Mouse (Mus musculus): ENCODE results near the gene Fabp7. TPM values are rescaled to one million over a fixed set of nuclear protein-coding genes. Genes with fewer than 3 reads are reported as not detected.

Gene Fabp7
- total and polyA plus RNA-seq, 3 experiments: not detected

- no peak overlapping the region for H3K27ac ChIP-seq (ENCODE audit: insufficient read depth, low read depth)
- H3K4me1 ChIP-seq (ENCODE audit: control insufficient read depth in 1 of 2, insufficient read depth in 2 of 2): no peaks in the 10 kb centered on the region; a peak in 1 of 4 replicates
- H3K27me3 ChIP-seq (replicated peaks): no peaks in the 10 kb centered on the region
- no peaks in the 10 kb centered on the region for H3K79me2 ChIP-seq (replicated peaks; ENCODE audit: control insufficient read depth, extremely low read depth, insufficient read depth, poor library complexity, severe bottlenecking)
- dilution Hi-C loops (cut with MboI; ENCODE audit: extremely low pct_ligation_motif_present, extremely low pct_unique_long_range_greater_than_20kb, low sequenced_read_pairs): no loop called here
- TF ChIP-seq ZC3H11A (IDR thresholded peaks at IDR 0.05; ENCODE audit: low read depth, low read length) (no peak), BHLHE40 (IDR thresholded peaks at IDR 0.05; ENCODE audit: low read depth, low read length) (no peak), UBTF (IDR thresholded peaks at IDR 0.05; ENCODE audit: low read depth, low read length) (no peak), EP300 (IDR thresholded peaks at IDR 0.05; ENCODE audit: low read length) (no peak), ZKSCAN1 (IDR thresholded peaks at IDR 0.05; ENCODE audit: borderline replicate concordance, low read depth, low read length) (no peak), E2F4 (IDR thresholded peaks at IDR 0.05; ENCODE audit: insufficient replicate concordance, low read depth, low read length) (no peak), NRF1 (IDR thresholded peaks at IDR 0.05; ENCODE audit: low read depth, low read length) (no peak), TCF12 (IDR thresholded peaks at IDR 0.05; ENCODE audit: low read depth, low read length) (no peak), NELFE (IDR thresholded peaks at IDR 0.05; ENCODE audit: low read depth, low read length) (no peak), PAX5 (IDR thresholded peaks at IDR 0.05; ENCODE audit: low read length) (no peak), SIN3A (IDR thresholded peaks at IDR 0.05; ENCODE audit: low read length) (no peak), GABPA (IDR thresholded peaks at IDR 0.05; ENCODE audit: insufficient replicate concordance, low read depth, low read length) (no peak), RCOR1 (conservative IDR thresholded peaks at IDR 0.05; ENCODE audit: low read depth, low read length) (no peak), POLR2A (IDR thresholded peaks at IDR 0.05; ENCODE audit: low read depth, low read length) (no peak), USF2 (conservative IDR thresholded peaks at IDR 0.05; ENCODE audit: low read depth, low read length) (no peak), CTCF (conservative IDR thresholded peaks at IDR 0.05 in 1 of 2, IDR thresholded peaks at IDR 0.05 in 1 of 2; ENCODE audit: low read depth in 2 of 2, low read length in 2 of 2) (no peak), ETS1 (conservative IDR thresholded peaks at IDR 0.05; ENCODE audit: low read depth, low read length) (no peak), MAZ (IDR thresholded peaks at IDR 0.05; ENCODE audit: low read depth, low read length) (no peak)
- H3K4me2 ChIP-seq (ENCODE audit: insufficient read depth, low read depth, poor library complexity, severe bottlenecking): no peak overlapping the region
- H3K9me3 ChIP-seq (replicated peaks; ENCODE audit: low read length): no peaks in the 10 kb centered on the region
- no peaks in the 10 kb centered on the region for H3K36me3 ChIP-seq (replicated peaks in 1 of 2; ENCODE audit: control insufficient read depth in 1 of 2, insufficient read depth in 1 of 2, low read length in 1 of 2)
- in situ Hi-C loops (cut with MboI; ENCODE audit: low pct_ligation_motif_present, low pct_unique_long_range_greater_than_20kb, low sequenced_read_pairs): no loop called here
- no peak overlapping the region for H3K4me3 ChIP-seq (replicated peaks in 1 of 3; ENCODE audit: low read depth in 2 of 3, low read length in 2 of 3, poor library complexity in 1 of 3)
- no peak for DNase-seq (ENCODE audit: extremely low read depth)
- no peak overlapping the region for H3K9ac ChIP-seq (ENCODE audit: insufficient read depth, low read depth)
Measured at GRCm38 (mm10) chr10:57835982-57836381, 51.3 kb downstream of the Fabp7 start.

Other genes starting within 250 kb of the Fabp7 start
- 0.59 and 1.3 TPM in 2 replicates for gene Pkib, start 152.9 kb upstream of the Fabp7 start, total RNA-seq (2012; rRNA removed)
- 4.1 and 4.2 TPM in 2 replicates for gene Pkib, start 152.9 kb upstream of the Fabp7 start, total RNA-seq (2014; rRNA removed)
- gene Pkib, start 152.9 kb upstream of the Fabp7 start, polyA plus RNA-seq (2012; ENCODE audit: insufficient read length, low read depth): 1.9 TPM in 2 replicates
- not detected in 2 replicates for gene Smpdl3a, start 9.5 kb downstream of the Fabp7 start, total RNA-seq (2012; rRNA removed)
- not detected in 2 replicates for gene Smpdl3a, start 9.5 kb downstream of the Fabp7 start, total RNA-seq (2014; rRNA removed)
- gene Smpdl3a, start 9.5 kb downstream of the Fabp7 start, polyA plus RNA-seq (2012; ENCODE audit: insufficient read length, low read depth): not detected in 2 replicates